Mouse (Mus musculus): Measurements from ENCODE around the gene Enox1.

DNA sequence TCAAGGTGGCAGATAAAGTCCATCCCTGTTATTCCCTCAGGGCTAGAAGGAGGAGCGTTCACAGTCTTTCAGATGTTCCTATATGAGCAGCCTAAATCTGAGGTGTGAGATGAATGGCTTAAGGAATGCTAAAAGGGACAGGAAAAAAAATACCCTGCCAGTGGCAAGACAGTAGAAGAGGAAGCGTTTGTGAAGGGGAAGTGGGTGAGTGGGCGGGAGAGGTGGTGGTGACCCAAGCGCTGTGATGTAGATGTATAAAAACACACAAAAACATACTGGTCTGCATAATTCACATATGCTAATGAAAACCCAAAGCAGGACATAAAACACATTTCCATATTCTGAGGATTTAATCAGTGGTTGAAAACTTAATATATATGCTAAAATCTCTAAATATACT, 367.7 kb downstream of the Enox1 start:
- TF ChIP-seq POLR2A (IDR thresholded peaks at IDR 0.05; ENCODE audit: insufficient read depth, low read length) (no peak), CTCF (IDR thresholded peaks at IDR 0.05; ENCODE audit: low read depth, low read length) (no peak)

Data from ES-Bruce4 (cell line).